Mouse (Mus musculus): ENCODE data around the gene Calcrl.

GRCm38 (mm10) chr2:84459651-84460177 is 34.5 kb upstream of the Calcrl start:
- no peak for TF ChIP-seq FLI1 (IDR thresholded peaks at IDR 0.05; ENCODE audit: low read length)
- TF ChIP-seq GATA1 (IDR thresholded peaks at IDR 0.05; ENCODE audit: borderline replicate concordance, low read length): no peak

Measured in megakaryocyte, embryonic 14.5 days (primary cell).